Mouse (Mus musculus) small intestine, adult 2 months (tissue): Measurements from ENCODE around the gene Higd1b.

Experiments used
- CTCF ChIP-seq: fragments of 200-500 bp; IDR thresholded peaks from 2 replicates; pipeline ENCODE4 v1.5.1; 2012; ENCODE audit warnings: low read depth, mild to moderate bottlenecking, control low read depth, inconsistent platforms, low read length, moderate library complexity, mixed read lengths; ENCODE audit not compliant: insufficient replicate concordance, insufficient read length; ENCODE audit errors: extremely low read depth
- POLR2A ChIP-seq: fragments of 200-500 bp; IDR thresholded peaks from 2 replicates; pipeline ENCODE4 v1.6.1; 2012; ENCODE audit warnings: low read depth, mild to moderate bottlenecking, control low read depth, inconsistent platforms, low read length, moderate library complexity

DNA sequence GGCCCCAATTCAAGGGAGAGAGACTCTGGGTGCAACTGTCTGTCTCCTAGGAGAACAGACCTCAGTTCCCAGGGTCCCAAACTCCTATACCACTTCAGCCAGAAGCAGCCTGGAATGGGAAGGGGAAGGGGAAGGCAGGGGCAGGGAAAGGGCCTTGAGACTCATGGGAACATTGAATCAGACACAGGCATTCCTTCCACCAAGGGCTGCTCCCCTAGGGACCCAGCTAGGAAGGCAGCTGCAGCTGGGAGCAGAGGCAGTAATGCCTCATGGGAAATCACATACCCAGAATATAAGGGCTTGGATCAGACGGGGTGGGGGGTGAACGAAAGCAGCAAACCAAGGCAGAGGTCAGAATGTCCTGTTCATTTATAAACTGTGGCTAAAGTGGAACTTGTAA, 2.5 kb downstream of the Higd1b start:
- TF ChIP-seq POLR2A = no peak
- no peak for TF ChIP-seq CTCF
